Mouse (Mus musculus): ENCODE measurements around the gene Dock3. TPM values are rescaled to one million over a fixed set of nuclear protein-coding genes. Genes with fewer than 3 reads are reported as not detected.

The Dock3 gene
- polyA plus RNA-seq, 1 experiment from 2014 or later = 0.20 TPM

GRCm38 (mm10) chr9:106884996-106885900 lies 346.5 kb downstream of the Dock3 start:
- peak overlapping the region; percentile 97 for H3K9ac ChIP-seq (ENCODE audit: low read depth, low read length)
- H3K27me3 ChIP-seq (ENCODE audit: insufficient read depth, low read length) = no peaks in the 10 kb centered on the region
- no peak overlapping the region for H3K27ac ChIP-seq
- no peak for TF ChIP-seq CTCF (IDR thresholded peaks at IDR 0.05; ENCODE audit: low read depth)
- WGBS = 12% methylated on average over 44 of the region's 44 CpGs
- peaks cover 38% of the 10 kb centered on the region for H3K36me3 ChIP-seq (ENCODE audit: insufficient read depth, low read length)
- DNase-seq (ENCODE audit: low spot score) (peak; percentile 22), ATAC-seq (replicated peaks; ENCODE audit: low FRiP score, low read depth) (no peak)
- H3K9me3 ChIP-seq (replicated peaks; ENCODE audit: low read length) = no peaks in the 10 kb centered on the region
- peak overlapping the region; percentile 91 for H3K4me2 ChIP-seq (ENCODE audit: low read length)
- peak overlapping the region; percentile 94 for H3K4me3 ChIP-seq (replicated peaks; ENCODE audit: low read depth, low read length)
- H3K4me1 ChIP-seq (replicated peaks; ENCODE audit: insufficient read depth, low read length) = peaks cover 23% of the 10 kb centered on the region

DNA sequence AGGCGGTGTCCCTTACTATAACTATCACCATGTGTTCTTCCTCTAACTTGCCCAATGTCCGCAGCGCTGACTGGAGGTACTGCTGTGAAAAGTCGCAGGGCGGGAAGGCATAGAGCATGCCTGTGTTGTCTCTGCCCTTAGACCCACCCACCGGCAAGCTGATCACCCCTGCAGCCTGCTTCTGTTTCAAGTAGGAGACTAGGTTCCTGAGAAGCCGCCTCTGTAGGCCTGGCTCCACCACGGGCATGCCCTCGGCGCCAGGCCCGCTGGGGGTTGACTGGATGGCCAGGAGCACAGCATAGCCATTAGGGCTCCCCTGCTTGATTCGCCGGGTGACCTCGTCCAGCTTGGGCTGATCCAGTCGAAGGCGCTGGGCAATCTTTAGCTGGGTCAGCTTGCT lies 347.4 kb downstream of the Dock3 start:
- peak overlapping the region; percentile 94; the same call in 1 of the 2 replicates for H3K4me3 ChIP-seq (replicated peaks; ENCODE audit: low read depth, low read length)
- ATAC-seq (replicated peaks; ENCODE audit: low FRiP score, low read depth) = no peak
- DNase-seq (ENCODE audit: low spot score) = peak; percentile 11

GRCm38 (mm10) chr9:106883085-106883484 lies 348.6 kb downstream of the Dock3 start:
- WGBS = 77% methylated on average over 3 of the region's 3 CpGs
- no peak for ATAC-seq (replicated peaks; ENCODE audit: low FRiP score, low read depth)
- Histone ChIP-seq H3K4me1 (replicated peaks; ENCODE audit: insufficient read depth, low read length) (peaks cover 21% of the 10 kb centered on the region), H3K4me2 (ENCODE audit: low read length) (no peak overlapping the region), H3K27ac (no peak overlapping the region), H3K4me3 (replicated peaks; ENCODE audit: low read depth, low read length) (no peak overlapping the region), H3K9me3 (replicated peaks; ENCODE audit: low read length) (no peaks in the 10 kb centered on the region), H3K9ac (ENCODE audit: low read depth, low read length) (no peak overlapping the region), H3K36me3 (ENCODE audit: insufficient read depth, low read length) (peaks cover 25% of the 10 kb centered on the region), H3K27me3 (ENCODE audit: insufficient read depth, low read length) (no peaks in the 10 kb centered on the region)
- TF ChIP-seq CTCF (IDR thresholded peaks at IDR 0.05; ENCODE audit: low read depth) = no peak
- no peak for DNase-seq (ENCODE audit: low spot score)

More for the DNA sequence above, 347.4 kb downstream of the Dock3 start:
- Histone ChIP-seq H3K9me3 (replicated peaks; ENCODE audit: low read length) (no peaks in the 10 kb centered on the region), H3K27ac (no peak overlapping the region), H3K9ac (ENCODE audit: low read depth, low read length) (0 out of 2 replicates have a peak overlapping the region, but pooled peaks have one; percentile 49), H3K36me3 (ENCODE audit: insufficient read depth, low read length) (peaks cover 31% of the 10 kb centered on the region), H3K27me3 (ENCODE audit: insufficient read depth, low read length) (no peaks in the 10 kb centered on the region), H3K4me2 (ENCODE audit: low read length) (peak overlapping the region; percentile 91), H3K4me1 (replicated peaks; ENCODE audit: insufficient read depth, low read length) (peaks cover 21% of the 10 kb centered on the region)
- TF ChIP-seq CTCF (IDR thresholded peaks at IDR 0.05; ENCODE audit: low read depth) = no peak
- WGBS = 23% methylated on average over 16 of the region's 16 CpGs

DNA sequence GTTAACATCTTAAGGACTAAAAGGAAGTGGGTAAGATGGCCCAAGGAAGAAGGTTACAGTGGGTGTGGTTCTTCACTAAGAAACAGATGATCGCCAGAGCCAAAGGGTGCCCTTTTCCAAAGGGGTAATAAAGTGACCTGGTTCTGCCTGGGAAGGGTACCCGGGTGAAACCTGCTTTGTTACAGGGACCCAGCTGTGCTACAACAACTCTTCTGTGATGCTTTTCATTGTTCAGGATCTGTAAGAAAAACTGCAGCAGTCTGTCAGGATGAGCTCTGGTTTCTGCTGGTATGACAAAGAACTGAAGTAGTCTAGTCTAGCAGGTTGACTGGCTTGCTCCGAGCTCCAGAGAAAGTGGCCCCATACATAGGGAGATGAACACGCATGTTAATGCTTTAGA lies 349.5 kb downstream of the Dock3 start:
- 64% methylated on average over 4 of the region's 4 CpGs for WGBS
- DNase-seq (ENCODE audit: low spot score) = no peak
- Histone ChIP-seq H3K9me3 (replicated peaks; ENCODE audit: low read length) (no peaks in the 10 kb centered on the region), H3K4me3 (replicated peaks; ENCODE audit: low read depth, low read length) (no peak overlapping the region), H3K9ac (ENCODE audit: low read depth, low read length) (no peak overlapping the region), H3K27me3 (ENCODE audit: insufficient read depth, low read length) (no peaks in the 10 kb centered on the region), H3K4me1 (replicated peaks; ENCODE audit: insufficient read depth, low read length) (peaks cover 21% of the 10 kb centered on the region), H3K27ac (no peak overlapping the region), H3K36me3 (ENCODE audit: insufficient read depth, low read length) (peaks cover 33% of the 10 kb centered on the region), H3K4me2 (ENCODE audit: low read length) (no peak overlapping the region)
- TF ChIP-seq CTCF (IDR thresholded peaks at IDR 0.05; ENCODE audit: low read depth) = no peak
- ATAC-seq (replicated peaks; ENCODE audit: low FRiP score, low read depth) = no peak

DNA sequence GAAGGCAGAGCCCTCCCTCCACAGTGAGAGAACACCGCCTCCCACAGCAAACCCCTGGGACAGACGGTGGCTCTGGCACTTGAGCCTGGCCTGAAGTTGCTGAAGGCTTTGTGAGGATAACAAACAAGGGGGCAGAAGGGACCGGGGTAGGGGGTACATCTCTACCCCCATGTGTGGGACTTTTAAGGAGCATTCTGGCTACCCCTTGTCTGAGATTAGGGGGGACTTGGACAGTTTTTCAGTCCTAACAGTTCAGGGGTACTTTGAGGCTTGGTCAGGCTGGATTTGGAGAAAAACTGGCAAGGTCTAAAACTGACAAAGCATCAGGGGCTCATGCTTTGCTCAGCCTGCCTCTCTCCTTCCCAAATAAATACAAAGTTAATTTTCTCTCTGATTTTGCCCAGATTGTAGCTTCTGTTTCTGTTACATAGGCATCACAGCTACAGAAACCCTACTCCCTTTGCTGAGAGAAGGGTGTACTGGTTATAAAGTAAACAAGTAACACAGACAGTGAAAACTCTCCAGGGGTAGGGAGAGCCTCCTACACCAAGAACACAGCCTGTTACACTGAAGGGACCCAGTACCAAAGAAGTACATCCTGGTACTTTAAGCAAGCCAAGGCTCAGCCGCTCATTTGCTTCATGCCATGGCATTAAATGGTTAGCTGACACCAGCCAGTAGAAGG lies 350.5 kb downstream of the Dock3 start:
- ATAC-seq (replicated peaks; ENCODE audit: low FRiP score, low read depth) (no peak), DNase-seq (ENCODE audit: low spot score) (no peak)
- Histone ChIP-seq H3K9me3 (replicated peaks; ENCODE audit: low read length) (no peaks in the 10 kb centered on the region), H3K4me1 (replicated peaks; ENCODE audit: insufficient read depth, low read length) (peaks cover 21% of the 10 kb centered on the region), H3K4me2 (ENCODE audit: low read length) (no peak overlapping the region), H3K9ac (ENCODE audit: low read depth, low read length) (no peak overlapping the region), H3K27me3 (ENCODE audit: insufficient read depth, low read length) (no peaks in the 10 kb centered on the region), H3K4me3 (replicated peaks; ENCODE audit: low read depth, low read length) (no peak overlapping the region), H3K27ac (no peak overlapping the region), H3K36me3 (ENCODE audit: insufficient read depth, low read length) (peaks cover 40% of the 10 kb centered on the region)
- TF ChIP-seq CTCF (IDR thresholded peaks at IDR 0.05; ENCODE audit: low read depth) = no peak
- WGBS = 51% methylated on average over 4 of the region's 4 CpGs

DNA sequence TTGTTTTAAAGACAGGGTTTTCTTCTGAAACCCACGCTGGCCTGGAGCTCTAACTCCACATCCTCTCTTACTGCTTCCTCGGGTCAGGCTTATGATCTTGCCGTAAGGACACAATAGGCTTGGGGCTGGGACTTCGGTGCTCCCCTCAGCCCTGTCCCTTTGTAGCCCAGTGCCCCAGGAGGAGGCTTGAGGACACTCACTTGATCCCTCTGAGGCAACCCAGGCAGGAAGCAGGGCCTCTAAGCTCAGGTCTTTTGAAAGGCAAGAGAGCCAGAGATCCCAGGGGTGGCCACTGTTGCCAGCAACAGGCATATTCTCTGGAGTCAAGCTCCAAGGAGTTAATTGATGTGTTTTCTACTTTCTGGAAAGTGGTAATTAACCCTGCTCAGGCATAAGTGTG lies 352.2 kb downstream of the Dock3 start:
- no peak for TF ChIP-seq CTCF (IDR thresholded peaks at IDR 0.05; ENCODE audit: low read depth)
- H3K4me1 ChIP-seq (replicated peaks; ENCODE audit: insufficient read depth, low read length) = peaks cover 9% of the 10 kb centered on the region
- WGBS = 70% methylated on average over 4 of the region's 4 CpGs
- no peaks in the 10 kb centered on the region for H3K27me3 ChIP-seq (ENCODE audit: insufficient read depth, low read length)
- no peaks in the 10 kb centered on the region for H3K9me3 ChIP-seq (replicated peaks; ENCODE audit: low read length)
- no peak overlapping the region for H3K4me3 ChIP-seq (replicated peaks; ENCODE audit: low read depth, low read length)
- peaks cover 51% of the 10 kb centered on the region for H3K36me3 ChIP-seq (ENCODE audit: insufficient read depth, low read length)
- no peak for DNase-seq (ENCODE audit: low spot score)
- no peak overlapping the region for H3K27ac ChIP-seq
- no peak overlapping the region for H3K4me2 ChIP-seq (ENCODE audit: low read length)
- H3K9ac ChIP-seq (ENCODE audit: low read depth, low read length) = no peak overlapping the region
- ATAC-seq (replicated peaks; ENCODE audit: low FRiP score, low read depth) = no peak
